Mouse (Mus musculus): ENCODE measurements at regions not wholly inside any gene's neighbourhood (a gene's known extent, or its start where the extent isn't known, plus 50 kb on each side); places are given as distances from the start of the nearest gene placed in this dataset.

- no peak overlapping the region for H3K27ac ChIP-seq
- no peaks in the 10 kb centered on the region for H3K36me3 ChIP-seq
- H3K4me3 ChIP-seq = no peak overlapping the region
- ATAC-seq (ENCODE audit: low FRiP score) = no peak
- H3K9me3 ChIP-seq (replicated peaks) = no peaks in the 10 kb centered on the region
- no peak overlapping the region for H3K9ac ChIP-seq
- no peaks in the 10 kb centered on the region for H3K27me3 ChIP-seq
- H3K4me1 ChIP-seq = no peaks in the 10 kb centered on the region
- no peak overlapping the region for H3K4me2 ChIP-seq (replicated peaks)
- 77% methylated on average over 9 of the region's 9 CpGs for WGBS
Observed at GRCm38 (mm10) chr5:119178805-119179204, 491.7 kb upstream of the Tbx3 start.

GRCm38 (mm10) chr5:119183545-119184047 lies 486.9 kb upstream of the Tbx3 start:
- Histone ChIP-seq H3K4me1 (no peaks in the 10 kb centered on the region), H3K4me2 (replicated peaks) (no peak overlapping the region), H3K27ac (no peak overlapping the region), H3K36me3 (no peaks in the 10 kb centered on the region), H3K4me3 (no peak overlapping the region), H3K27me3 (no peaks in the 10 kb centered on the region), H3K9ac (no peak overlapping the region), H3K9me3 (replicated peaks) (no peaks in the 10 kb centered on the region)
- no peak for ATAC-seq (ENCODE audit: low FRiP score)
- 67% methylated on average over 5 of the region's 5 CpGs for WGBS

- Histone ChIP-seq H3K9ac (no peak overlapping the region), H3K9me3 (replicated peaks) (no peaks in the 10 kb centered on the region), H3K4me3 (no peak overlapping the region), H3K36me3 (no peaks in the 10 kb centered on the region), H3K4me2 (replicated peaks) (no peak overlapping the region), H3K27ac (no peak overlapping the region), H3K27me3 (no peaks in the 10 kb centered on the region), H3K4me1 (no peaks in the 10 kb centered on the region)
- no peak for ATAC-seq (ENCODE audit: low FRiP score)
- 57% methylated on average over 3 of the region's 3 CpGs for WGBS
Observed at GRCm38 (mm10) chr5:119186611-119187010, 483.9 kb upstream of the Tbx3 start.

GRCm38 (mm10) chr5:119188476-119188875 lies 482.0 kb upstream of the Tbx3 start:
- no peak overlapping the region for H3K4me2 ChIP-seq (replicated peaks)
- no peak overlapping the region for H3K27ac ChIP-seq
- no peaks in the 10 kb centered on the region for H3K4me1 ChIP-seq
- ATAC-seq (ENCODE audit: low FRiP score) = no peak
- H3K27me3 ChIP-seq = no peaks in the 10 kb centered on the region
- H3K36me3 ChIP-seq = no peaks in the 10 kb centered on the region
- no peak overlapping the region for H3K9ac ChIP-seq
- no peaks in the 10 kb centered on the region for H3K9me3 ChIP-seq (replicated peaks)
- H3K4me3 ChIP-seq = no peak overlapping the region
- WGBS = 49% methylated on average over 6 of the region's 6 CpGs

- H3K4me1 ChIP-seq = no peaks in the 10 kb centered on the region; the same call in 1 of the 2 replicates
- H3K27me3 ChIP-seq = no peaks in the 10 kb centered on the region
- H3K27ac ChIP-seq = no peak overlapping the region
- H3K4me2 ChIP-seq (replicated peaks) = no peak overlapping the region
- H3K9ac ChIP-seq = no peak overlapping the region
- 63% methylated on average over 21 of the region's 21 CpGs for WGBS
- no peaks in the 10 kb centered on the region for H3K36me3 ChIP-seq
- H3K9me3 ChIP-seq (replicated peaks) = no peaks in the 10 kb centered on the region
- ATAC-seq (ENCODE audit: low FRiP score) = no peak
- no peak overlapping the region for H3K4me3 ChIP-seq
Observed at GRCm38 (mm10) chr5:119193699-119194681, 476.5 kb upstream of the Tbx3 start.

- H3K36me3 ChIP-seq = no peaks in the 10 kb centered on the region
- H3K9me3 ChIP-seq (replicated peaks) = no peaks in the 10 kb centered on the region
- no peak overlapping the region for H3K4me3 ChIP-seq
- H3K27me3 ChIP-seq = no peaks in the 10 kb centered on the region
- no peak overlapping the region for H3K27ac ChIP-seq
- H3K9ac ChIP-seq = no peak overlapping the region
- H3K4me1 ChIP-seq = no peaks in the 10 kb centered on the region; the same call in 1 of the 2 replicates
- ATAC-seq (ENCODE audit: low FRiP score) = no peak
- no peak overlapping the region for H3K4me2 ChIP-seq (replicated peaks)
- 51% methylated on average over 9 of the region's 9 CpGs for WGBS
Observed at GRCm38 (mm10) chr5:119199906-119200305, 470.6 kb upstream of the Tbx3 start.

- Histone ChIP-seq H3K9me3 (replicated peaks) (no peaks in the 10 kb centered on the region), H3K9ac (no peak overlapping the region), H3K4me1 (no peaks in the 10 kb centered on the region; the same call in 1 of the 2 replicates), H3K4me2 (replicated peaks) (no peak overlapping the region), H3K36me3 (no peaks in the 10 kb centered on the region), H3K27me3 (no peaks in the 10 kb centered on the region), H3K27ac (no peak overlapping the region), H3K4me3 (no peak overlapping the region)
- ATAC-seq (ENCODE audit: low FRiP score) = no peak
- WGBS = 78% methylated on average over 8 of the region's 8 CpGs
Observed at GRCm38 (mm10) chr5:119201251-119201650, 469.2 kb upstream of the Tbx3 start.

- no peaks in the 10 kb centered on the region for H3K36me3 ChIP-seq
- no peak overlapping the region for H3K4me2 ChIP-seq (replicated peaks)
- peaks cover 9% of the 10 kb centered on the region; the same call in 1 of the 2 replicates for H3K9me3 ChIP-seq (replicated peaks)
- no peak for ATAC-seq (ENCODE audit: low FRiP score)
- H3K9ac ChIP-seq = no peak overlapping the region
- no peak overlapping the region for H3K4me3 ChIP-seq
- 66% methylated on average over 2 of the region's 2 CpGs for WGBS
- no peak overlapping the region for H3K27ac ChIP-seq
- no peaks in the 10 kb centered on the region for H3K27me3 ChIP-seq
- H3K4me1 ChIP-seq = no peaks in the 10 kb centered on the region; the same call in 1 of the 2 replicates
Observed at GRCm38 (mm10) chr5:119204736-119205135, 465.7 kb upstream of the Tbx3 start.

GRCm38 (mm10) chr5:119208077-119208476 lies 462.4 kb upstream of the Tbx3 start:
- no peak overlapping the region for H3K4me2 ChIP-seq (replicated peaks)
- 83% methylated on average over 13 of the region's 13 CpGs for WGBS

GRCm38 (mm10) chr5:119213196-119213595 lies 457.3 kb upstream of the Tbx3 start:
- no peak overlapping the region for H3K4me2 ChIP-seq (replicated peaks)
- no peak overlapping the region for H3K9ac ChIP-seq
- H3K9me3 ChIP-seq (replicated peaks) = peaks cover 17% of the 10 kb centered on the region; the same call in 1 of the 2 replicates
- H3K4me1 ChIP-seq = peaks cover 8% of the 10 kb centered on the region
- H3K4me3 ChIP-seq = no peak overlapping the region
- H3K27me3 ChIP-seq = no peaks in the 10 kb centered on the region
- WGBS = 74% methylated on average over 4 of the region's 4 CpGs
- no peaks in the 10 kb centered on the region for H3K36me3 ChIP-seq
- no peak overlapping the region for H3K27ac ChIP-seq
- no peak for ATAC-seq (ENCODE audit: low FRiP score)

More at GRCm38 (mm10) chr5:119208077-119208476, 462.4 kb upstream of the Tbx3 start:
- Histone ChIP-seq H3K4me1 (no peaks in the 10 kb centered on the region), H3K27ac (no peak overlapping the region), H3K27me3 (no peaks in the 10 kb centered on the region), H3K36me3 (no peaks in the 10 kb centered on the region), H3K9me3 (replicated peaks) (peaks cover 13% of the 10 kb centered on the region; the same call in 1 of the 2 replicates), H3K9ac (no peak overlapping the region), H3K4me3 (no peak overlapping the region)
- ATAC-seq (ENCODE audit: low FRiP score) = no peak

GRCm38 (mm10) chr5:119213692-119214357 lies 456.6 kb upstream of the Tbx3 start:
- peaks cover 8% of the 10 kb centered on the region for H3K4me1 ChIP-seq
- H3K4me3 ChIP-seq = no peak overlapping the region
- H3K36me3 ChIP-seq = no peaks in the 10 kb centered on the region
- WGBS = 67% methylated on average over 7 of the region's 7 CpGs
- no peak for ATAC-seq (ENCODE audit: low FRiP score)
- no peaks in the 10 kb centered on the region for H3K27me3 ChIP-seq
- peaks cover 14% of the 10 kb centered on the region; the same call in 1 of the 2 replicates for H3K9me3 ChIP-seq (replicated peaks)
- no peak overlapping the region for H3K27ac ChIP-seq
- no peak overlapping the region for H3K4me2 ChIP-seq (replicated peaks)
- H3K9ac ChIP-seq = no peak overlapping the region

GRCm38 (mm10) chr5:119214937-119215336 lies 455.5 kb upstream of the Tbx3 start:
- Histone ChIP-seq H3K9ac (no peak overlapping the region), H3K27ac (no peak overlapping the region), H3K27me3 (0 out of 2 replicates have a peak, but pooled peaks cover 2% of the 10 kb centered on the region), H3K9me3 (replicated peaks) (peaks cover 5% of the 10 kb centered on the region; the same call in 1 of the 2 replicates), H3K4me3 (no peak overlapping the region), H3K4me1 (peaks cover 8% of the 10 kb centered on the region), H3K36me3 (no peaks in the 10 kb centered on the region), H3K4me2 (replicated peaks) (no peak overlapping the region)
- ATAC-seq (ENCODE audit: low FRiP score) = no peak
- 91% methylated on average over 9 of the region's 9 CpGs for WGBS
